Mouse (Mus musculus): ENCODE measurements at regions not wholly inside any gene's neighbourhood (a gene's known extent, or its start where the extent isn't known, plus 50 kb on each side); places are given as distances from the start of the nearest gene placed in this dataset.

DNA sequence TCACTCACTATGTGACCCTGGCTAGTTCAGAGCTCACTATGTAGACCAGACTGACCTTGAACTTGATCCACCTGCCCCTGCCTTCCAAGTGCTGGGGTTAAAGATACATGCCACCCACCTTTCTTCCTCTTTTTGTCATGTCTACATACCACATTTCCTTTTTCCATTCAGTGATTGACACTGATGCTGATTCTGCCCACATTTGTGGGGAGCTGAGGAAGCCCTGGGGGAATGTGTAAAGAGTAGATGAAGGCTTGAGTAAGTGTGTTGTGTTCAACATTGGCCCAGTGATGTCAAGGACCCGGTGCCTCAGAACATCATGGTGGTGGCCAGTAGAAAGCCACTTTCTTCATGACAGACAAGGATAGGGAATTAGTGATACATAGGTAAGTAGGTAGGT lies 201.3 kb downstream of the Rpap3 start:
- no peak for DNase-seq (ENCODE audit: low read depth, low spot score)

DNA sequence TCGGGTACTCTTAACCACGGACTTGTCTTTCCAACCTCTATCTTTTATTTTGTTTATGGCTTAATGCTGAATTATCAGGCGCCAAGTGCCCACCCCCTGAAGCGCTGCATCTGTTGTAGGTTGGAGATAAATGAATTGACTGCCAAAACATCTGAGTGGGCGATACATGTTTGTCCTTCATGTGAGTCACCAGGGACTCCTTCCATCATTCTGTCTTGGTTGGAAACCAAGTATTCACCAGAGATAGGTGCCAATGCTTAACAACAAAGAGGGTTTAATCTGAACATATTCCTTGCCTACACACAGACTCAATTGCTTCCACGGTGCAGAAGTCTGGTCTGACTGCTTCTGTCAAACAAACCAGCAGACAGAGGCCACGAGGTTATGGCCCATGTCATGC lies 203.6 kb downstream of the Rpap3 start:
- DNase-seq (ENCODE audit: low read depth, low spot score) = no peak

DNA sequence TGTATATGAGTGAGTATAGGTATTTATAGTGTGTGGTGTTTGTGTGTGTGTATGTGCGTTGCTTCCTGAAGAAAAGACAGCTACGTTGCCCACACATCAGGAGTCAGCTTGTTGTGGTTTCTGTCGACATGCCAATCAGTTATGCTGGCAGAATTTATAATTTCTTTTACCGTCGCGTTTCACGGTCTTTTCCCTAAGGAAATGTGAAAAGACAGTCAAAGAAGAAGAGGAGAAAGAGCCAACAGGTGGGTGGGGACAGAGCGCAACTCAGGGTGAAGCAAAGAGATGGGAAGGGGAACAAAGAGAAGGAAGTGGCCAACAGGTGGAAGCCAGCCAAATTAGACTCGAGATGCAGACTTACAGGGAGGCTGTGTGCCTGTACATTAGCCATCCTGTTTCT lies 204.2 kb downstream of the Rpap3 start:
- DNase-seq (ENCODE audit: low read depth, low spot score) = no peak

DNA sequence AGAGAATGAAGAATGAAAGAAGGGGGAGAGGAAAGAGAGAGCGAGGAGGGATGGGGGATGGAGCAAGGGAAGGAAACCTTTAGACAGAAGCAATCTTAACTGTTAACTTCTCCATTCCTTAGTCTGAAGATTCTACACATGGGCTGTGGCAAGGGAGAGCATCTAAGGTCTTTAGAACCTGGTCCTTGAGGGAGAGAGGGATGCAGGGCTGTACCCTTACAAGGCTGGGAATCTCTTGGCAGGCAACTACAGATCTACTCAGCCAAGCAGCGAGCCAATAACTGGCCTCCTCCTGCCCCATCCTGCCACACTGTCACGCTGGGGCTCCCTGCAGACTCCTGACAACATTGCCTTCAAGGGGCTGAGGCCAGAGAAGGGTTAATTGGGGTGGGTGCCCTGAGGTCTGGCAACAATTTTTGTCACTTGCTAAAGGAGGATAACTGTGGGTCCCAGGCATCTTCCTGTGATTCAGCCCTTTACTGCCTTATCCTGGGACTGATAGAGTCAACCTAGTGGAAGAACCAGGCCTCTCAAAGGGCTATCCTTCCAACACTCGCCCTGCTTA lies 205.7 kb downstream of the Rpap3 start:
- no peak for DNase-seq (ENCODE audit: low read depth, low spot score)

DNA sequence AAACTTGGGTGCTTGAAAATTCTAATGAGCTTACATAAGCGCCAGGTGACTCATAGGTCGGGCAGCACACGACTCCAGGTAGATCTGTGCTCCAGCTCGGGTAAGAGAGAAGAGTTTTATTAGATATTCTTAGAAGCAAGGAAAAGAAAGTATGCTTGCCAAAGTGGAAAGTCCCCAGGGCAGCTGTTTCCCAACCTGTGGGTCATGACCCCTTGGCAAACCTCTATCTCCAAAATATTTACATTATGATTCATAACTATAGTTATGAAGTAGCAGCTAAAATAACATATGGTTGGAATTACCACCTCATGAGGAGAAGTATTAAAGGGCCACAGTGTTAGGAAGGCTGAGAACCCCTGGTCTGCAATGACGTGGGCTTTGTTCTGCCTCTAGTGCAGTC lies 206.4 kb downstream of the Rpap3 start:
- DNase-seq (ENCODE audit: low read depth, low spot score) = no peak

DNA sequence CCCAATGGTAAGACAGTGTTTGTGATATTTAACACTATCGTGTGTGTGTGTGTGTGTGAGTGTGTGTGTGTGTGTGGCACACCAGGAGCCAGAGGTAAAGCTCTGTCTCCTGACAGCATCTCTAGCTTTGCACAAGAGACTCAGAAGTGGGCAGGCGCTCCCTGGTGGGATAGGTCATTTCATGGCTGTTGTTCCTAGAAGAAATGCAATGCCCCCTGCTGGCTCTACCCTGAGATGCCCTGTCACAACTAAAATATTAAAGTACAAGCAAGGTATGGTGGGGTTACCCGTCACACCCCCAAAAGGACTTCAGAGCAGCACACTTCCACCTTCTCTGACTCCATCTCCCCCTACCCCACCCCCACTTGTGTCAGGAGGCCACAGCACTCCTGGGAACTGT lies 207.2 kb downstream of the Rpap3 start:
- no peak for DNase-seq (ENCODE audit: low read depth, low spot score)

DNA sequence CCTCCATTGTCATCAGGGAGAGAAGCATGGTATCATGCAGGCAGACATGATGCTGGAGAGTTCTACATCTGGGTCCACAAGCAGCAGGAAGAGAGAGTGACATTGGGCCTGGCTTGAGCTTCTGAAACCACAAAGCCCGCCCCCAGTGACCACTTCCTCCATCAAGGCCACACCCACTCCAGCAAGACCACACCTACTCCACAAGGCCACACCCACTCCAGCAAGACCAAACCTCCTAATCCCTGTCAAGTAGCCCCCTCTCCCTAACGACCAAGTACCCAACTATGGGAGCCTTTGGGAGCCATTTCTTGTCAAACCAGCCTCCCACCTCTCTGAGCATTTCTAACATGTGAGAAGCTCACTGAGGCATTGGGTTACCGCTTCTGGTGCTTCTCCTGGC lies 209.6 kb downstream of the Rpap3 start:
- DNase-seq (ENCODE audit: low read depth, low spot score) = no peak

DNA sequence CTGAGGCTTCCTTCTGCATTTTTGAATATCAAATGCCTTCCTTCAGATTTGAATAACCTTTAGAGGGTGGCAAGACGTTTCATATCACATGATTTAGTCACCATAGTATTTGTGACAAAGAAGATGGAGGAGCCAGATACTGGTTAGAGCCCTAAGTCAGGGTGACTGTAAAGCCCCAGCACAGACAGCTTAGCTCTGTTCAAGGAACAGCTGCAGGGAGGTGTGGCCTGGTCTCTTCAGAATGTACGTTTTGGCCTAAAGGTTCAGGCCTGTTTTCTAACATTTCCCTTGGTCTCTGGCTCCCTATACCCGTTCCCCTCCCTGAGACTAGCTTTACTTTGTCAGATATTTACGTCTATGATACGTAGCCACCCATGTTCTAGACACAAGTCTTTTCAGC lies 212.3 kb downstream of the Rpap3 start:
- DNase-seq (ENCODE audit: low read depth, low spot score) = no peak

DNA sequence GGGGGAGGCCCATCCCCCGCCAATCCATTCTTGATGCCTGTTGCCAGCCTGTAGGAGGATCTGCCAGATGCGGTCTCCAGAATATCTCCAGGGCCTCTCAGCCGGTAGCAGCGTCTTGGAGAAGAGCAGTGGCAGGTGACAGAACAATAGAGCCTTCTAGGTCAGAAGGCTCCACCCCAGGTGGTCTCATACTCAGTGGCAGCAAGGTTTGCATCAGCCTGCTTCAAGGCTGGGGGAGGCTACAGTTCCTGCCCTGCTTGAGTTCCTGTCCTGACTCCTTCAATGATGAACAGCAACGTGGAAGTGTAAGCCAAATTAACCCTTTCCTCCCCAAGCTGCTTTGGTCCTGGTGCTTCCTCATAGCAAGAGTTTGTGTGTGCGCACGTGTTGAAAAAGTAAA lies 213.8 kb downstream of the Rpap3 start:
- DNase-seq (ENCODE audit: low read depth, low spot score) = no peak

DNA sequence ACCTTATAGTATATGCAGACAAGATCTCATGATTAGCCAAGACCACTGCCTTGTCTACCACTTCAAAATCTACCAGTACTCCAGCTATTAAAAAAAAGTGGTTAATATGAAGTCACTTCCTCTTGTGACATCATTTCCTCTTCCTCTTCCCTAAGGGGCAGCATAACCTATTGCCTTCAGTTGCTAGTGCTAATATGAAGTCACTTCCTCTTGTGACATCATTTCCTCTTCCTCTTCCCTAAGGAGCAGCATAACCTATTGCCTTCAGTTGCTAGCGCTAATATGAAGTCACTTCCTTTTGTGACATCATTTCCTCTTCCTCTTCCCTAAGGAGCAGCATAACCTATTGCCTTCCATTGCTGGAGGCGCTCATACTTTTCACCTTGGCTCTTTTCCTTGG lies 218.2 kb downstream of the Rpap3 start:
- no peak for DNase-seq (ENCODE audit: low read depth, low spot score)

DNA sequence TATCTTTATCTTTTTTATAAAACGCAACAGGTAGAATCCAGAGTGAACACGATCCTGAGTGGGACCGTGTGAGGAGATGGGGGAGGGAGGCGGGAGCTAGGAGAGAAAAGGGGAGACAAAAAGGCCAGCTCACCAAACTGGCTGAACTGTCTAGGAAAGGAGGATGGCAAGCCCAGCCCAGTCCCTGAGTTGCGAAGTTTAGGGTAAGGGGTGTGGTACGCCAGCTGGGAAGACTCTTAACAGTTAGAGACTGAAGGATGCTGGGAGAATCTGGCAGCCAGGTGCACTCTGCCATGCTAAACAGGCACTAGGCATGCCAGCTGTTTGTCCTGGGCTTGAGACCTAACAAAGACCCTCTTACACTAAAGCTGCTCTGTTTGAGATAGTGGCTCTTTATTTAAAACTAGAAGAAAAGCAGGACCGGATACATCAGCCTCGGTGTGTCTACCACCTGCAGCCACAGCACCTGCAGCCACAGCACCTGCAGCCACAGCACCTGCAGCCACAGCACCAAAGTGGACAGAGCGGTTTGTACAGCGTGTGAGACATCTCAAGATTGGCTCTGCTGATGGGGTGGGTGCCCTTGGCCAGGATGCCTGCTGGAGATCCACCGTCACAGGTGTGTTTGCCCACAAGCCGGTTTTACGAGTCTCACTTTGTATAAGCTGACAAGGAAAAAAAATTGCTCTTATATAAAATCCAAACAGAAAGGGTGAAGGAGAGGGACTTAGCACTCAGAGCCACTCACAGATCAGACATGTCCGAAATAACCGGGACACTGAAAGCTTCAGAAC lies 225.1 kb upstream of the Amigo2 start:
- no peak for DNase-seq (ENCODE audit: low read depth, low spot score)

DNA sequence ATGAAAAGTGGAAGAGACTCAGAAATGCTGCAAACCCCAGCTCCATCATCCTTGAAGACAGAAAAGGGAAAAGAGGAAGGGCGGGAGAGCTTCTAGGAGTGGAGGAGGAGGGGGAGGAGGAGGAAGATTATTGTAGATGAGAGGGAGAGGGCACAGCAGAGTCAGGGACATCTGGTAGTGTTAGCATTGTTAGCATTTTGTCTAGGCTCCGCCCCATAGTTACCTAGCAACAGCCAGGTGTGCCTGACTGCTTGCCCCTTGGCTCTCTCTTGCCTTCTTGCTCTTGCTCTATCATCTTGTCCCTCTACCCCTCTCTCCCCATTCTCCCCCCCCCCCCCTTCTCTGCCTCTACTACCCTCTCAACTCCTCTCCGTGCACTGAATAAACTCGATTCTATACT lies 224.4 kb upstream of the Amigo2 start:
- no peak for DNase-seq (ENCODE audit: low read depth, low spot score)

DNA sequence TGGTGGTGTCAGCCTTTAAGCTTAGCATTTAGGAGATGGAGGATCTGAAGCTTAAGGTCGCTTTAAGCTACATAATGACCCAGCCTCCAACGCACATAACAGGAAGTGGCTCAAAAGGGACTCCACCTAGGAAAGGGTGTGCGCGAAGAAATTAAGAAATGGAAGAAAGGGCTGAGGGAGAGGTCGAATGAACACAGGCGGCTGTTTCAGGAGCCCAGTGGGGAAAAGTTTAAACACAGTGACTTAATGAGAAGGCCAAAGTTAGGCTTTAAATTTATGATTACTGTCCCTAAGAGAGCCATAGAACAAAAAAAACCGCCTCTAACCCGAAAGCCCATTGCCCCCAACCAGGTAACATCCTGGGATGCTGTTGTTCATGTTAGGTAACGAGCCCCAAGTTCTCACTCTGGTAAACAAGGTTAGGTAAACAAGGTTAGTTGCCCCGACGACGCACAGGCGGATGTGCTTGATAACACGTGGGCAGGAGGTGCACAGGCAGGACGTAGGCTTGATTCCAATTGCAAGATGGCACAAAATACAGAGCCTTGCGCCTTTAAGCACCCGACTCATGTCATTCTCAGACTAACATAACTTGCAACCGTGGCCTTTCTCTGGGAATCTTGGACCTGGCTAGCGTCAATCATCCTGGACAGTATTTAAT lies 222.7 kb upstream of the Amigo2 start:
- DNase-seq (ENCODE audit: low read depth, low spot score) = no peak

DNA sequence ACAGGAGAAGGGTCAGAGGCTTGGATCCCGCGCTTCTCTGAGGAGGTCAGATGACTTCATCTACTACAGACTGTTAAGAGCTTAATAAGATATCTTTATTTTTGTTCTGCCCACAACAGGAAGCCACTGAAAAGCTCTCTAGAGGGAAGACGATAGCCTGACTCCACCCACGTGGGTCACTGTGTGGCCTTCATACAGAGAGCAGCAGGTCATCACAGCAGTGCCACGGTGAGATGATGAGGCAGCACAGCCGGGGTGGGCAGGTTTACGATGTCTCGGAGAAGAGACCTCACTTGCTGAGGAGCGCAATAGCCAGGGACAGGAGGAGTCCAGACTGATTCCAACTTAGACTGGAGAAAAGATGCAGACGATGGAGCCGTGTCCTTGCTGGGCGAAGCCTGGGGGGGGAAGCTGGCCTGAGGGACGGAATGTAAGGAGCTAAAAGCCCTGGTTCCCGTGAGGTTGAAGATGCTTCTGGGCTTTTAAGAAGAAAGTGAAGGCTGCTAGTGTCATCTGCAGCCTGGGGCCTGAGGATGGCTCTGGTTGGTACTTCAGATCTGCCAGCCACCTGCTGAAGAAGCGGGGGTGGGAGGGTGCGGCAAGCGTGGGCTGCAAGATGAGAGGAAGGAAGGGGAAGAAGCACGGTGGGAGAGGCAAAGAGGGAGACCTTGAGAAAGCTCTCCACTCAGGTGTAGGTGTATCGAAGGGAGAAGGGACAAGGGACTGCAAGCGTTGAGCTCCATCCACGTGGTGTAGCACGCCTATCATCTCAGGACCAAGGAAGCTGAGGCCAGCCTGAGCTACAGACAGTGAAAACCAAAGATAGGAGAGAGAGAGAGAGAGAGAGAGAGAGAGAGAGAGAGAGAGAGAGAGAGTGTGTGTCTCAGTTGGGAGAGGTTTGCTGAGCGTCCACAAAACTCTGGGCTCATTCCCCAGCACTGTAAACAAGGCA lies 221.9 kb upstream of the Amigo2 start:
- DNase-seq (ENCODE audit: low read depth, low spot score) = no peak

DNA sequence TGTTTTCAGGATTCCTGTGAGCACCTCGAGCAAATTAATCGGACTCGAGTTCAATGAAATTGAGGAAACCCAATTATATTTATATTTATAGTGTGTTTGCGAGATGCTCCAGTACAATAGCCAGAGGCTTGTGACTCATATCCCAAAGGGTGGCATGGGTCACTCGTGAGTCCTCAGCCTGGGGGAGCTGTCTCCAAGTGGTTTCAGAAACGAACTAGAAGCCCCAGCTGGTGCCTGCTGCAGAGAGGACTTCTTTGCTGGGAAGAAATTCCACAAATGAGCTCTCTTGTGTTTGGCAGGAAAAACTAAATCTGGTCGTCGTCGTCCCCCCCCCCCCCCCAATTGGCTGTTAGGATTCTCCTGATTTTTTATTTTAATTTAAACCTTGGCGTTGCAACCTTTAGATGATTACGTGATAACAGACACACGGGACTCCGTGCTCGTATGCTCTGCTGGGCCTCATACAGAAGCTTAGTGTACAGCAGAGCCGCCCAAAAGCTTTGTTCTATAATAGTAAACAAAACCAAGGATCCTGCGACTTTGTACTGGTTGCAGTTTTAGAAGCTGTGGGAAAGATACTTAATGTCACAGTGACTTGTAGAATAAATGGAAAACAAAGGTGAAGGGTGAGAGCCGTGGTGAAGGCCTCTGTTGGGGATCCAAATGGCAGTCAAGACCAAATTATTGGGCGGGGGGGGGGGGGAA lies 220.8 kb upstream of the Amigo2 start:
- DNase-seq (ENCODE audit: low read depth, low spot score) = no peak

DNA sequence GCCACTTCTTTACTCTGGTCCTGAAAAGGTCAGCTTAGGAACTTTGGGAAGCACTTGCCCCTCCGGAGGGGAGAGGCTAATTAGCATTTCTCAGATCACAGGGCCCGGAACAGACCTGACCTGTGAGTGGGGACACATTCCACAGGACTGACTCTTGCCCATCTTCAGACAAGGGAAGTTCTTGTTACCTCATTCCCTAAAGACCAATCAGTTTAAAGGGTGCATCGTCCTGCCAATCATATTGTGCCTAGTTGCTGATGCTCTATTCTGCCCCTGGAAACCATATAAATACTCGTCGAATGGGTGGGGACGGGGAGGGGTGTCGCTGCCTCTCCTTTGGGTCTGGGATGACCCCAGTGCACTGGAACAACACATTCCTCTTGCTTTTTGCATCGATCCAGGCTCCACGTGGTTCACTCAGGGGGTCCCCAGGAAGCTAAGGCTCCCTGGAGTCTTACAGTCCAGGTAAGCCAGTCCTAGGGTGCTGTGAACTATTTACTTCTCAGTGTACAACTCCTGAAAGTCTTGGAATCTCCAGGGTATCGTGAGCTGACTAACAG lies 219.9 kb upstream of the Amigo2 start:
- no peak for DNase-seq (ENCODE audit: low read depth, low spot score)

DNA sequence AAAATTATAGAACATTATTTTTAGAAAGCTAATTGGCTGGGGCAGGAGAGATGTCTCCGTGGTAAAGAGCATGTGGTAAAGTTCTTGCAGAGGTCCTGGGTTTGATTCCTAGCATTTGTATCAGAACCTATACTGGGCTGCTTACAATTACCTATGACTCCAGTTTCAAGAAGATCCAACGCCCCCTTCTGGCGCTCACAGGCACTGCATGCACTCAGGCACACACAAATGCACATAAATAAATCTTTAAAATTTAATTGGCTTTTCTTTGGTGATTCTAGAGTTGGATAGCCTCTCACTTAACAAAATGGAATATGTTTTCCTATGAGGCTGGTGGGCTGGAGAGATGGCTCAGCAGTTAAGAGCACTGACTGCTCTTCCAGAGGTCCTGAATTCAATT lies 219.0 kb upstream of the Amigo2 start:
- DNase-seq (ENCODE audit: low read depth, low spot score) = no peak

DNA sequence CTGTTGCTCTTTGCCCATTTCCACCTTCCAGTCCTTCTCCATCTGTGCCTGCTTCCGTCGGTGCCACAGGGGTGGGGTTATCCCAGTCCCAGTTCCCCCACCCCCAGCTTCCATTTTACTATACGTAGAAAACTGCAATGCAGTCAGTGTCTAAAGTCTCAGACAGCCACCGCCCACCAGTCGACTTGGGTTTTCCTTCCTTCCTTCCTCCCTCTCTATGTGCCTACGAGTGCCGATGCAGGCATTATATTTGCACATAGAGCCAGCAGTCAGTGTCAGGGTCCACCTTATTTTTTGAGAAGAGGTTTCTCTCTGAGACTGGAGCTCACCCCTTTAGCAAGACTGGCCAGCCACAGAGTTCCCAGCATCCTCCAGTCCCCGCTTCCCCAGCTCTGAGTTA lies 218.3 kb upstream of the Amigo2 start:
- DNase-seq (ENCODE audit: low read depth, low spot score) = no peak

DNA sequence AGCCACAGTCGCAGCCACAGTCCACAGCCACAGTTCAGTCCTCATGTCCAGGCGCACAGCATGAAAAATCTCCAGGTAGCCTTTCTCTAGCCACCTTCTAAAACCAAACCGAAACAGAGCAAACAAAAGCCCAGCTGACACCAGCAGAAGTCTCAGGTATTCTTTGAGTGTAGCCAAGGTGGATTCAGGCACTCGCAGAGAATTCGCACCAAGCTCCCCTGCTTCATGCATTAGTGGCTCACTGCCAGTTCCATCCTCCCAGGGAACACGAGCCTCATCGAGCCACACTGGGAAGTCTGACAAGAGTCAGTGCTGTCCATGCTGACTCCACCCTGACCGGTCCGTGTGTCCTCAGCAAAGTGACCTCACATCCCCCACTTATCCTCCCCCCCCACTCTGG lies 217.7 kb upstream of the Amigo2 start:
- no peak for DNase-seq (ENCODE audit: low read depth, low spot score)

DNA sequence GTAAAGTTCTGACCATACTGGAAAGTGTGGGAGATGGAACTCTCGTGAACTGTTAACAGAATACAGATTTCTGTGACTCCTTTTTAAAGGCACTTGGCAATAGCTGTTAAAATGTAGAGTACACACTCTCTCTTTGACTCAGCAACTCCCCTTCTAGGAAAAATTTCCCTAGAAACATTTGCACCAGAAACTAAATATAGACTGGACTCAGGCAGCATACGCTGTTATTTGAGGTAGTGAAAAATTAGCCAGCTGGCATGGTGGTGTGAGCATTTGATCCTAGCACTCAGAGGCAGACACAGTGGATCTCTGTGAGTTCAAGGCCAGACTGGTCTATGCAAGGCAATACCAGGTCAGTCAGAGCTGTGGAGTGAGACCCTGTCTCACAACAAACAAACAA lies 215.5 kb upstream of the Amigo2 start:
- DNase-seq (ENCODE audit: low read depth, low spot score) = no peak

DNA sequence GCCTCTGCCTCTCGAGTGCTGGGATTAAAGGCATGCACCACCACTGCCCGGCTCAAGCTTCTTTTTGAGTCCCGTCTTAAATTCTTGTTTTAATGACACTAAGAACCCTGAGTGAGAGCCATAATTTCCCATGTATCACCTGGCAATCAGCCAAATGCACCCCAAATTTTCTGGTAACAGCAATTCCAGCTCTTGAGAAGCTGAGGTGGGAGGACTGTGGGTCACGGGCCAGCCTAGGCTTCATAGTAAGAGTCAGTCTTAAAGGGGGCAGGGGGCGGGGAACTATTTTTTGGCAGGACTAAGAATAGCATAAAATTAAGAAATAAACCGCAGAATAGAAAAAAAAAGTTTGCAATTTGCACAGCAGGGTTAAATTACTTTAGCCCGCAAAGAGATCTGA lies 214.9 kb upstream of the Amigo2 start:
- DNase-seq (ENCODE audit: low read depth, low spot score) = no peak

Data from embryo, embryonic 11.5 days (tissue).